Mouse (Mus musculus) telencephalon, adult 2 months (tissue): ENCODE measurements at regions not wholly inside any gene's neighbourhood (a gene's known extent, or its start where the extent isn't known, plus 50 kb on each side); places are given as distances from the start of the nearest gene placed in this dataset.

Source experiments
- DNase-seq: peaks from one replicate; pipeline ENCODE4 v3.0.0-alpha.2; 2011; ENCODE audit warnings: low read depth, low spot score

GRCm38 (mm10) chr7:133376833-133377484 lies 225.0 kb downstream of the Tex36 start:
- no peak for DNase-seq

GRCm38 (mm10) chr7:133372695-133373094 lies 229.3 kb downstream of the Tex36 start:
- DNase-seq: no peak

- no peak for DNase-seq
Observed at GRCm38 (mm10) chr7:133370542-133370941, 231.4 kb downstream of the Tex36 start.

- DNase-seq: no peak
Observed at GRCm38 (mm10) chr7:133364601-133365000, 237.4 kb downstream of the Tex36 start.

- DNase-seq: no peak
Observed at GRCm38 (mm10) chr7:133328717-133329116, 204.6 kb upstream of the Ctbp2 start.

- no peak for DNase-seq
Observed at GRCm38 (mm10) chr7:133325548-133326190, 201.5 kb upstream of the Ctbp2 start.

GRCm38 (mm10) chr7:133323955-133324354 lies 199.8 kb upstream of the Ctbp2 start:
- no peak for DNase-seq

GRCm38 (mm10) chr7:133317511-133317910 lies 193.4 kb upstream of the Ctbp2 start:
- DNase-seq: no peak

GRCm38 (mm10) chr7:133316701-133317475 lies 192.7 kb upstream of the Ctbp2 start:
- no peak for DNase-seq

- no peak for DNase-seq
Observed at GRCm38 (mm10) chr7:133315197-133316029, 191.3 kb upstream of the Ctbp2 start.

GRCm38 (mm10) chr7:133313115-133313514 lies 189.0 kb upstream of the Ctbp2 start:
- no peak for DNase-seq

GRCm38 (mm10) chr7:133311116-133311801 lies 187.1 kb upstream of the Ctbp2 start:
- DNase-seq: no peak

GRCm38 (mm10) chr7:133304461-133304860 lies 180.3 kb upstream of the Ctbp2 start:
- no peak for DNase-seq

- DNase-seq: no peak
Observed at GRCm38 (mm10) chr7:133290471-133290870, 166.3 kb upstream of the Ctbp2 start.

- peak; percentile 77 for DNase-seq
Observed at GRCm38 (mm10) chr7:133288236-133288635, 164.1 kb upstream of the Ctbp2 start.

GRCm38 (mm10) chr7:133286836-133287235 lies 162.7 kb upstream of the Ctbp2 start:
- DNase-seq: no peak

GRCm38 (mm10) chr7:133286216-133286615 lies 162.1 kb upstream of the Ctbp2 start:
- no peak for DNase-seq

GRCm38 (mm10) chr7:133262161-133262560 lies 138.0 kb upstream of the Ctbp2 start:
- DNase-seq: peak; percentile 24

GRCm38 (mm10) chr7:133259143-133259542 lies 135.0 kb upstream of the Ctbp2 start:
- no peak for DNase-seq

- no peak for DNase-seq
Observed at GRCm38 (mm10) chr7:133256831-133257230, 132.7 kb upstream of the Ctbp2 start.

GRCm38 (mm10) chr7:133244601-133245000 lies 120.4 kb upstream of the Ctbp2 start:
- peak; percentile 72 for DNase-seq
